Mouse (Mus musculus) urinary bladder, postnatal 36 days (tissue): ENCODE results near the gene Hnrnpk.
A peak's percentile ranks its signal among the peaks of the same experiment; 100 is the strongest.
"Not testable (repeated sequence)": the region's sequence is repeated elsewhere in the genome, so short reads cannot be mapped to it uniquely, and the experiment has no call there.

Source experiments
- DNase-seq, 2 experiments: peaks; one replicate each; pipeline ENCODE4 v3.0.0; 2022; ENCODE audit warnings: low spot score in 2 of 2, mixed read lengths in 1 of 2

Hnrnpk gene

DNA sequence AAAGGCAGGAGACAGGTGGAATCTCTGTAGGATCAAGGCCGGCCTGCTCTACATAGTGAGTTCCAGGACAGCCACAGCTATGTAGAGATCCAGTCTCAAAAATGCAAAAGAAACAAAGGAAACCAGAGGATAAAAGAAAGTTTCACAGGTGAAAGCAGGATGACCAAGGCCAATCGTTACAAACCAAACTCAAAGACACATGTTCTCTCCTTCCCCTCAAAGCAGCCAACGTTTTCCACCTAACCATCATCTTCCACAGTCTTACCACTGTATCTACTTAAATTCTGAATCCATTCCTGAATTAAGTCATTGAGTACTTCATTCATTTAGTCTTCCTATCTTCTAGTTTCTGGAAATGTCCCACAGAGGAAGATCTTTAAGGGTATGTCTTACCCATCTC is 14.8 kb downstream of the Hnrnpk start:
- DNase-seq = no peak

DNA sequence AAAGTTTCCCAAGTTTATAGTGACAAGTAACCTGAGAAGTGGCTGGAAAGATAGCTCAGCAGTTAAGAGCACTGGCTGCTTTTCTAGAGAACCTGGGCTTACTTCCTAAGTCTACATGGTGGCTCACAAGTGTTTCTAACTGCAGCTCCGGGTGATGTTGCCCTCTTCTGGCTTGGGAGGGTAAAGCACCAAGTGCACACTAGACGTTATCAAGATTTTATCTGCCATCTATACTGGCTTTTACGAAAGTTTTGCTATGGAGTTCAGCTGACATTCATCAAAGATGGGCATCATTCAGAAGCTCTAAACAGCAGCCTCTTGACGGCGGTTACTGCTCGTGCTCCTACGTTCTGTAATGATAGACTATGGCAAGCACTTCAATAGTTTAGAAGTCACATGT is 15.2 kb downstream of the Hnrnpk start:
- peak; percentile 52 to 66 for DNase-seq

DNA sequence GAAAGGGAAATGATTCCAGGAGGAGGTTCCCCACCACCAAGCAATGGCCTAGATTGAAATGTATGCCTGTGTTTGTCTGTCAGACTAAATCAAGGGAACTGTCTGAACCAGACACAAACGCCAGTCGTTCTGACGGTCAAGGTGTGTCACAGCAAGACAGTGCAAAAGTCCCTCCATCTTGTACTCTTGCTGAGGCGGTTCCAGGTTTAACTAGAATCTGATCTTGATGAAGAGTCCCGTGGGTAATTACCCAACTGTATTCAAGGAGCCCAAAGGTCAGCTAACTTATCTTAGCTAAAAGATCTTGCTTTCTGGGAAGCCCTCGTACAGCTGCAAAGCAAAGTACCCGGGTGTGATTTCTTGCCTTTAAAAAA is 17.6 kb downstream of the Hnrnpk start:
- no peak for DNase-seq

DNA sequence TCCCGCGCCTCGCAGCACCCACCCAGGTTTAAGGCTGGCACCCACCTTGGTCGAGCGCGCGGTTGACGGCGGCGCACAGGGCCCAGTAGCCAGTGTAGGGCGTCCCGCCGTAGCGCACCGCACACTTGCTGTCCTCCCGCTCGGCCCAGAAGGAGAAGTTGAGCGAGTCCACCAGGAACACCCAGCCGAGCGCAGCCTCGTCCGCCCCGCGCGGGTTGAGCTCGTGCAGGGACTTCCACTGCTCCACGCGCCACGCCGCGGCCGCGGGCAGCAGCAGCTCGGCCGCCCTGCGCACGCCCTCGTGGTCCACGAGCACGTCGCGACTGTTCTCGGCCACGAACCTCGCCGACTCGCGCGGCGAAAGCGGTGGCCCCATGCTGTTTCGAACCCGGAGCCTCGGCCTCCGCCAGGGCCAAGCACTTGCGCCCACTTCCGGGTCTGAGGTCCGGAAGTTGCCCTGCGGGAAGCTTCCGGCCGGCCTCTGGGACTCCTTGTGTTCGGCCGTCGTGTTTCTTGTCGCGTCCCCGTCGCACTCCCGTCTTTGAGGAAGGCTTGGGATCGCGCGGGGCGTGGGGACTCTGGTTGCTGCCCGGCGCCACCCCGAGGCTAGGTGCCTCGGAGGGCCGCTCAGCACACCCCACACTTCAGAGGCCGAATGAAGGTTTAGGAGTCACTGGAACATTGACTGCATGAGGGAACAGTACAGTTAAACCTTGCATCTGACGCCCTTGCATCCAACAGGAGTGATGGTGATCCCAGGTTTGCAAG is 18.2 kb downstream of the Hnrnpk start, which contains the start of gene 2210016F16Rik:
Gene 2210016F16Rik, minus strand, starts transcription at position 447 of the 768 bp plus-strand sequence.
- DNase-seq = peak; percentile 62 to 70

DNA sequence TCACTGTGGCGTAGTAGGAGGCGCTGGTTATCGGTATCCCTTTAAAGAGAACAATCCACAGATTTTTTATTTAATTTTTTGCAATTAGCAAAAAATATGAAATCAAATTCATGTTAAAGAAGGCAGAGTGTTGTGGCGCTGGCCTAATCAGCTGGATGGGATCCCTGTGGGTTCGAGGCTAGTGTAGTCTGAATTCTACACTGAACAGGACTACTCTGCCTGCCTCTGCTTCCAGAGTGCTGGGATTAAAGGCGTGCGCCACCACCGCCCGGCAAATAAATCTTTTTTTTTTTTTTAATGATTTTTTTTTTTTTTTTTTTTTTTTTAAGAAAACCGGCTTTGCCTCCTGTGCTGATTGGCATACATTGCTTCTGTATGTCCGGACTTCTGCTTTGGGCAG is 18.8 kb downstream of the Hnrnpk start:
- no peak for DNase-seq

DNA sequence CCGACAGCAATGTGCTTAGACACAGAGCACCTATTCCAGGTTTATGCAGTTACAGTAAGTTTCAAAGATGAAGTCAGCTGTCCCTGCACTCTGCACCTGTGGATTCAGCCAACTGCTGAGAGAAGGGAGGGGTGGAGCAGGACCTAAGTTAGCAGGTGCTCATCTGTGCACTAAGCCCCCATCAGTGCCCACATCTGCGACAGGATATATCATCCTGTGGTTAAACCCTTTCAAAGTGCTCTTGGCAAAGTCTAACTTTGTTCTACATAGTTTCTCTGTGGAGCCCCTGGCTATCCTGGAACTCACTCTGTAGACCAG is 30.0 kb downstream of the Hnrnpk start:
- no peak for DNase-seq

- DNase-seq = no peak
Measured at GRCm38 (mm10) chr13:58372278-58373152, 30.6 kb downstream of the Hnrnpk start.

DNA sequence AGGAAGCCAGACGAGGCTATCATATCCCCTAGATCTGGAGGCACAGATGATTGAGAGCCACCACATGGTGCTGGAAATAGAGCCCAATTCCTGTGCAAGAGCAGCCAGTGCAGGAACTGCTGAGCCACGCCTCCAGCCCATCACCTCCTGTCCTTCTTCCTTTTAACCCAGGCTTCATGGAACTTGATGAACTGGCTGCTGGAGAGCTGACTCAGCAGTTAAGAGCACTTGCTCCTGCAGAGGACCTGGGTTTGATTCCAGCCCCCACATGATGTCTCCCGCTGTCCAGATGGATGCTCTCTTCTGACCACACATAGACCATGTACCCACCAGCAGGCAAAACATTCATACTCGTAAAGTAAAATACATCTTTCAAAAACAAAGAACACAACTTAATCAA is 34.3 kb downstream of the Hnrnpk start:
- no peak for DNase-seq

- no peak for DNase-seq
Measured at GRCm38 (mm10) chr13:58367641-58368040, 35.5 kb downstream of the Hnrnpk start.

DNA sequence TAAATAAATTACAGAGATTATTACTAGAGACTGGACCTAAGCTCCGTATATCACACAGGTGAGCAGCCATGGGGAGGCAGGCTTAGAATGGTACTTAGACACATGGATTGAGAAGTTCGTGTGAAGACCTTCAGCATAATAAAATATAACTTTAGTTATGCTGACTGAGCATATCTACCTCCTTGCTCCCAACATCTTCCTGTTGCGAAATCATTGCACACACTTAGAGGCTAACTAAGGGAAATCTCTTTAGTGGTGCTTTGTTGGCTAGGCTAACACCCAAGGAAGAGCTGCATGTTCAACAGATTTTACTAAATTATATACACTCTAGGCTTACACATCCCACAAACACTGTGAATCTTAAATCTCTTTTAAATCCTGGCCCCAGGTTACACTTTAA is 36.8 kb downstream of the Hnrnpk start:
- DNase-seq = no peak

GRCm38 (mm10) chr13:58365179-58365578 is 38.0 kb downstream of the Hnrnpk start:
- not testable (repeated sequence) for DNase-seq

DNA sequence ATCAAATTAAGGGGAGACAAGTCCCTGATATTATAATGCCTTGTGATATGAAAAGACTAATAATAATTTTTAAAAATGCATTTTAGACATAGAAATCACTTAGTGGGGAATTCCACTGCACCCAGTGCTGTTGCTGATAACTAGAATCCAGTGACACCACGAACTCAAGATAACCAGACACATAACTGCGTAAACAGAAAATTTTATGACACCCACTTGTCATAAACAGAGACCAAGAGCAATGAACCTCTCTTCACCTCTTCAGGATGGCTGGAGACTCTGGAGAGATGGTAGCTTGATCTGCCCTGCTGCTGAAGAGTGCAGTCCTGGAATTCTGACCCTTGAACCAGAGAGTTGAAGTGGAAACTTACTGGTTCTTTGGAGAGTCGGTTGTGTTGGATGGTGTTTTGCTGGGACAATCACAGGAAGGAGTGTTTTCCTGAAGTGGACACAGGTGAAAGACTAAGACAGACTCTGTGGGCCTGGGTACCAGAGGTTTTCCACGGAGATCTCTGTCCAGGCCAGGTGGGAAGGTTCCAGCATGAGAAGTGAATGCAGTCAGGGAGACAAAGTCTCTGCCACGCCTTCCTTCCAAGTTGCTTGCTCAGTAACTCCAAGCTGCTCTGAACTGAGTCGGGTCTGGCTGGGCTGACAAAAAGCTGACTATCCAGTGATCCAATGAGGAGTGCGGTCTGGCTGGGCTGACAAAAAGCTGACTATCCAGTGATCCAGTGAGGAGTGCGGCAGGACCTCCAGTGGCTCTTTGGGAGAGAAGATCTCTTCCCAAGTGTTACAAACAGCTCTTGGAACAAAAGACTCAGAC is 38.6 kb downstream of the Hnrnpk start:
- no peak for DNase-seq

DNA sequence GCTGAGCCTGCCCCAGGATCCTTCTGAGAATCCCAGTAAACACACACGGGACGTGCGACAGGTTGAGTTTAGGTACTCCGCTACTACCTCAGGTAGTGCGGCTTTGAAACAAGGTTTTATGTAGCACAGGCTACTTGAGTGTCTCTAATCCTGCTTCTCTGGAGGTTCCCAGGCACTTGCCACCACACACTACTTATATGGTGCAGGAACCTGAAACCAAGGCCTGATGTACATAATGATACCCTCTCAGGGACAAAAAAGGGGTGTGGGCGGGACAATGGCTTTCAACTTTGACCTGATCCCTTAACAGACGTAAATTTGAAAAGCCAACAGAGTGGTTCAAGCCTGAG is 43.9 kb downstream of the Hnrnpk start:
- no peak for DNase-seq

DNA sequence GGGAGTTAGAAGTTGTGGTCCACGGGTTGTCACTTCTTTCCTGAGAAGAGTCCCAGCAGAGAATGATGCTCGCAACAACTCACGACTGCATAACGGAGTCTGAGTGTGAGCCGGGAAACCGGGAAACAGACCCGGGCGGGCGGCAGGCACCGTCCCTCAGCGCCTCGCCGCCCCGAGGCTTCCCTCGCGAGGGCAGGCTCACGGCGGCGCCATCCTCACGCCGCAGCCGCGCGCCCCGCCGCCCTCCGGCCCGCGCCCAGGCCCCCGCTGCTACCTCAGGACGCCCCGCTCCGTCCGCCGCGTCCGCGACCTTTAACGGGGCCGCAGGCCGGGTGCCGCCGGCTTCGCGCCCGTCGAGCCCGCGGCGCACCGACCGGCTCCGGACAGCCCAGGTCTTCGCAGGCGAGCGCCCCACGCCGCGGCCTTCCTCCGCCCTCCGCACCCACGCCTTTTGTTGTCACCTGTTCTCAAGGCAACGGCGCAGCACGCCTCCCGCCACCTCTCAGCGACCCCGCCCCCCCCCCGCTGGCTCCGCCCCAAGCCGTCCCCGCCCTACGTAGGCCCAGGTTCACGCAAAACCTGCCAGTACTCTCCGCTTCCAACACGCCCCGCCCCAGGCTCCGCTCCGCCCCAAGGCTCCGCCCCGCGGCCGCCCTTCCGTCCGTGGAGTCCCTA is 44.4 kb downstream of the Hnrnpk start, which contains the start of gene Kif27:
Gene Kif27, minus strand, starts transcription at position 494 of the 675 bp plus-strand sequence.
- DNase-seq = peak; percentile 74 to 87

DNA sequence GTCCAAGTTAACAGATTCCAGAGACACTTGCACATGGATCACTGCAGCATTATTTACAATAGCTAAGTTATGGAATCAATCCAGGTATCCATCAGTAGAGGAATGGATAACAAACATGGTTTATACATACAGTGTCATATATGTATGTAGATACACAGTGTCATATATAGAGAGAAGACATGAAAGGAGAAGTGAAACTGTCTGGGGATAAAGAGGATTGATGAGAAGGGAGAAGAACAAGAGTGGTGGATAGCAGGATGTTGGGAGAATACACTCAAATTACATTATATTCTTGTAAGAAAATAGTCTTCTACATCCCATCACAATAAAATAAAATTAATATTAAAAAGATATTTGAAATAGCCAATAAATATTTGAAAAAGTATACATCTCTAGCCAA is 50.1 kb downstream of the Hnrnpk start:
- DNase-seq = no peak

DNA sequence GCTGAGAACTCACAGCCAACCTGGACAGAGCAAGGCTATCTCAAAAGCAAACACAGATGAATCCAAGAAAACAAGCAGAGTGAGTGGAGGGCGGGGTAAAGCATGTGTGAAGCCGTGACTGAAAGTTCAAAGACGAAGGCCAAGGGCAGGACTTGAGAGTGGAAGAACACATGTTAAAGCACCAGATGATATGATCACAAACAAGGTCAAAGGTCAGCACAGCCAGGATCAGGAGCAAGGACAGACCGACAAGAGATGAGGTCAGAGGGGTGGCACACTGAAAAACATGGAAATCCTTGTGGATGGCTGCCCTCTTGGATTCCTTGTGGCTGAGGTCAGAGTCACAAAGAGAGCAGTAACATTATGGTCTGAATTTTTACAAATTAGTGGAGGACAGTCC is 52.5 kb downstream of the Hnrnpk start:
- no peak for DNase-seq

- no peak for DNase-seq
Measured at GRCm38 (mm10) chr13:58344505-58344904, 58.6 kb downstream of the Hnrnpk start.
